Mouse (Mus musculus) heart, embryonic 13.5 days (tissue): ENCODE results near the gene Actn4. TPM values are rescaled to one million over a fixed set of nuclear protein-coding genes. Genes with fewer than 3 reads are reported as not detected.

ENCODE experiments used
- ATAC-seq: fragments of 200-750 bp; cut with Nextera tagmentation; 2 replicates; pipeline ENCODE4 v1.8.0; 2017; ENCODE audit warnings: moderate TSS enrichment; ENCODE audit not compliant: insufficient number of reproducible peaks, low FRiP score, low TSS enrichment; ENCODE audit errors: extremely low read depth
- H3K27ac ChIP-seq: fragments of 300-500 bp; sonication (generic); replicated peaks from 2 replicates; pipeline ENCODE4 v1.5.1; 2015; ENCODE audit warnings: moderate library complexity, mild to moderate bottlenecking, inconsistent platforms
- H3K27me3 ChIP-seq: fragments of 300-500 bp; sonication (generic); replicated peaks from 2 replicates; pipeline ENCODE4 v1.6.1; 2015; ENCODE audit warnings: mild to moderate bottlenecking, inconsistent platforms
- H3K36me3 ChIP-seq: fragments of 300-500 bp; sonication (generic); 2 replicates; pipeline ENCODE4 v1.6.1; 2015; ENCODE audit warnings: mild to moderate bottlenecking, inconsistent platforms
- H3K4me1 ChIP-seq: fragments of 300-500 bp; sonication (generic); 2 replicates; pipeline ENCODE4 v1.6.1; 2015; ENCODE audit warnings: inconsistent platforms
- H3K4me2 ChIP-seq: fragments of 300-500 bp; sonication (generic); 2 replicates; pipeline ENCODE4 v1.6.1; 2015; ENCODE audit warnings: inconsistent platforms, mild to moderate bottlenecking, moderate library complexity
- H3K4me3 ChIP-seq: fragments of 300-500 bp; sonication (generic); 2 replicates; pipeline ENCODE4 v1.5.1; 2015; ENCODE audit warnings: moderate library complexity, mild to moderate bottlenecking, inconsistent platforms
- H3K9ac ChIP-seq: fragments of 300-500 bp; sonication (generic); 2 replicates; pipeline ENCODE4 v1.6.1; 2015; ENCODE audit warnings: inconsistent platforms, mild to moderate bottlenecking, moderate library complexity
- H3K9me3 ChIP-seq: fragments of 300-500 bp; sonication (generic); 2 replicates; pipeline ENCODE4 v1.6.1; 2016; ENCODE audit warnings: inconsistent platforms
- WGBS: fragments of 180-500 bp; shearing (Covaris S2); methylation state at CpG from one replicate; pipeline ENCODE4 v1.1.7; 2015; ENCODE audit warnings: mixed read lengths; 5-methylcytosine and 5-hydroxymethylcytosine counted together
- polyA plus RNA-seq: library from polyadenylated mRNA; unstranded; fragments of >200 nt; fragmentation: Nextera tagmentation; extraction: Ambion mirVana; gene quantifications from 2 replicates; pipeline ENCODE4 v1.2.1, GENCODE M21; 2015

Gene Actn4
- 259 and 266 TPM in 2 replicates for polyA plus RNA-seq

- Histone ChIP-seq H3K4me3 (peak within 1 kb of the TSS; percentile 85), H3K27me3 (no peaks in the 10 kb centered on the region), H3K4me2 (peak within 1 kb of the TSS; percentile 96), H3K9ac (peak within 1 kb of the TSS; percentile 96), H3K4me1 (peaks cover 55% of the 10 kb centered on the region), H3K27ac (peak within 1 kb of the TSS; percentile 99), H3K36me3 (no peaks in the 10 kb centered on the region), H3K9me3 (no peaks in the 10 kb centered on the region)
- ATAC-seq, result peak; percentile 87
- under 1% methylated on average over 72 of the region's 76 CpGs for WGBS
Observed at GRCm38 (mm10) chr7:28961927-28962670, at the start of gene Actn4. Gene Actn4, minus strand, starts transcription at chr7:28962340.

GRCm38 (mm10) chr7:29008714-29009113, 46.6 kb upstream of the Actn4 start:
- no peak overlapping the region for H3K27ac ChIP-seq
- no peak for ATAC-seq
- no peaks in the 10 kb centered on the region for H3K4me1 ChIP-seq
- H3K4me3 ChIP-seq, result no peak overlapping the region
- no peaks in the 10 kb centered on the region for H3K36me3 ChIP-seq
- H3K9ac ChIP-seq, result no peak overlapping the region
- no peaks in the 10 kb centered on the region for H3K9me3 ChIP-seq
- H3K4me2 ChIP-seq, result no peak overlapping the region
- H3K27me3 ChIP-seq, result 0 out of 2 replicates have a peak, but pooled peaks cover 10% of the 10 kb centered on the region
- 57% methylated on average over 9 of the region's 9 CpGs for WGBS

- H3K27me3 ChIP-seq, result 0 out of 2 replicates have a peak, but pooled peaks cover 10% of the 10 kb centered on the region
- H3K9ac ChIP-seq, result no peak overlapping the region
- H3K4me3 ChIP-seq, result no peak overlapping the region
- 87% methylated on average over 10 of the region's 10 CpGs for WGBS
- no peaks in the 10 kb centered on the region for H3K36me3 ChIP-seq
- H3K27ac ChIP-seq, result no peak overlapping the region
- ATAC-seq, result no peak
- no peak overlapping the region for H3K4me2 ChIP-seq
- H3K4me1 ChIP-seq, result no peaks in the 10 kb centered on the region
- H3K9me3 ChIP-seq, result no peaks in the 10 kb centered on the region
Observed at GRCm38 (mm10) chr7:29008171-29008570, 46.0 kb upstream of the Actn4 start.

DNA sequence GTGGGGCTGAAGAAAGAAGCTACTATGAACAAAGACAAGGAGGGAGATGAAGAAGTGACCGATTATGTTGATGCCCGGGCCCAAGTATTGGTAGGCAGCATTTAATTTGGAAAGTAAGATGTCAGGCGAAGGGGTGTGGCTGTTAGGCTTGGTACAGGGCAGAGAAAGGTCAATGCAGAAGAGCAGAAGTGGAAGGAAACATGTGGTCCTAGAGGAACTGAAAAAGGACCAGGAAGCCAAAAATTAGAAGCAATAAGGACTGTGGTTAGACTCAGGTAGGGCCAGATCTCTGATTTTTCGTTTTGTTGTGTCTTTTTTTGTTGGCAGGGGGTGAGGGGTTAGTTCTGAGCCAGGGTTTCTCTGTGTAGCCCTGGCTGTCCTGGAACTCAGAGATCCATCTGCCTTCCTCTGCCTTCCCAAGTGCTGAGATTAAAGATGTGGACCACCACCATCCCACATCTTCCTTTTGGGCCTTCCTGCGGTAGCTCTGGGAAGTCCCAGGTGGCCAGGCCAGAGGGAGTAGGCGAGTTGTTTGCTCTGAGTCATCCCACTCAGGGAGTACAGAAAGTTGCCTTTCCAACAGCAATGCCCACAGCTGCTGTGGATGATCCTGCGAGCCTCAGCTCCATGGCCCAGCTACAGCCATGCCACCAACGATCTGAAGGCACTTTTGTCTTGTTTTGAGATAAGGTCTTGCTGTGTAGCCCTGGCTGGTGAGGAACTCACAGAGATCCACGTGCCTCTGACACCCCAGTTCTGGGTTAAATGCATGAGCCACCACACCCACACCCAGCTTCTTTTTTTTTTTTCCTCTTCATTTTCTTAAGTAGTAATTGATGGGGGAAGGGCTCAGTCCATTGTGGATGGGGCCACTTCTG, 45.3 kb upstream of the Actn4 start:
- Histone ChIP-seq H3K27ac (no peak overlapping the region), H3K36me3 (no peaks in the 10 kb centered on the region), H3K9me3 (no peaks in the 10 kb centered on the region), H3K4me2 (no peak overlapping the region), H3K4me3 (no peak overlapping the region), H3K9ac (no peak overlapping the region), H3K4me1 (no peaks in the 10 kb centered on the region), H3K27me3 (peaks cover 10% of the 10 kb centered on the region; the same call in 1 of the 2 replicates)
- 66% methylated on average over 9 of the region's 9 CpGs for WGBS
- ATAC-seq, result no peak

- Histone ChIP-seq H3K9me3 (no peaks in the 10 kb centered on the region), H3K4me2 (peak overlapping the region; percentile 87), H3K27ac (0 out of 2 replicates have a peak overlapping the region, but pooled peaks have one; percentile 17), H3K27me3 (peaks cover 32% of the 10 kb centered on the region), H3K4me1 (peaks cover 11% of the 10 kb centered on the region), H3K9ac (peak overlapping the region; percentile 80), H3K4me3 (peak overlapping the region; percentile 57), H3K36me3 (no peaks in the 10 kb centered on the region)
- peak; percentile 53 for ATAC-seq
- 6% methylated on average over 43 of the region's 43 CpGs for WGBS
Observed at GRCm38 (mm10) chr7:29000651-29001605, 38.8 kb upstream of the Actn4 start.

DNA sequence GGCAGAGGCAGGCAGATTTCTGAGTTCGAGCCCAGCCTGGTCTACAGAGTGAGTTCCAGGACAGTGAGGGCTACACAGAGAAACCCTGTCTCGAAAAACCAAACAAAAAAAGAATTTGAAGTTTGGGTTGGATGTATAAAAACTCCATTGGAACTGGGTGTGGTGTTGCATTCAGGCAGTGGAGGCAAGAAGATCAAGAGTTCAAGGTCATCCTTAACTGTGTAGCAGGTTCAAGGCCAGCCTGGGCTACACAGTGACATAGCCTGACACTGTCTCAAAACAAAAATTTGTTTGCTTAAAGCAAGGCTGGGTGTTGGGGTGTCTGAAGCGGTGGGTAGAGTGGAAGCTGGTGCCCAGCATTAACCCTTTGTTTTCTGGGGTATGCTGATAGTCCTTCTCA, 31.3 kb upstream of the Actn4 start:
- H3K4me1 ChIP-seq, result no peaks in the 10 kb centered on the region
- WGBS, result 69% methylated on average over 3 of the region's 3 CpGs
- H3K9me3 ChIP-seq, result no peaks in the 10 kb centered on the region
- no peak overlapping the region for H3K9ac ChIP-seq
- H3K27me3 ChIP-seq, result no peaks in the 10 kb centered on the region
- no peak overlapping the region for H3K4me3 ChIP-seq
- no peak overlapping the region for H3K27ac ChIP-seq
- no peak overlapping the region for H3K4me2 ChIP-seq
- no peaks in the 10 kb centered on the region for H3K36me3 ChIP-seq
- no peak for ATAC-seq

DNA sequence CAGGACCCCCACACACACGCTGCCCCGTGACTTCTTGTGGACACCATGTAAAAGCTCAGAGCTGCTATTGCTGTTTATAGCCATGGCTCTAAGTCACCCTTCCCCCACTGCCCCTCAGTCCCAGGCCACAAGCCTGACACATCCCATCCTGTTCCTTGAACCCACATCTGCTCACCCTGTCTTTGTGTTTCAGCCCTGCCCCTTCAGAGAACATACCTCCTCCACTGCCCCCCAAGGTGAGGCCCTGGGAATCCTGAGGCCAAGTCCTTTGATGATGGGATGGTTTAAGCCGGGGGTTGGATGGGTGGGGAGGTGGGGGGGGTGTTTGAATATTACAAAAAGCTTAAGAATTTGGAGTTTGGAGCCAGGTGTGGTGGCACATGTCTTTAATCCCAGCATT, 30.9 kb upstream of the Actn4 start:
- Histone ChIP-seq H3K4me1 (no peaks in the 10 kb centered on the region), H3K27me3 (no peaks in the 10 kb centered on the region), H3K9ac (no peak overlapping the region), H3K9me3 (no peaks in the 10 kb centered on the region), H3K36me3 (no peaks in the 10 kb centered on the region), H3K4me2 (no peak overlapping the region), H3K4me3 (no peak overlapping the region), H3K27ac (no peak overlapping the region)
- WGBS, result 77% methylated on average over 3 of the region's 3 CpGs
- no peak for ATAC-seq

GRCm38 (mm10) chr7:28991616-28992015, 29.5 kb upstream of the Actn4 start:
- Histone ChIP-seq H3K4me3 (no peak overlapping the region), H3K9ac (no peak overlapping the region), H3K27ac (no peak overlapping the region), H3K4me2 (no peak overlapping the region), H3K36me3 (no peaks in the 10 kb centered on the region), H3K27me3 (no peaks in the 10 kb centered on the region), H3K4me1 (no peaks in the 10 kb centered on the region), H3K9me3 (no peaks in the 10 kb centered on the region)
- no peak for ATAC-seq
- 63% methylated on average over 5 of the region's 5 CpGs for WGBS

DNA sequence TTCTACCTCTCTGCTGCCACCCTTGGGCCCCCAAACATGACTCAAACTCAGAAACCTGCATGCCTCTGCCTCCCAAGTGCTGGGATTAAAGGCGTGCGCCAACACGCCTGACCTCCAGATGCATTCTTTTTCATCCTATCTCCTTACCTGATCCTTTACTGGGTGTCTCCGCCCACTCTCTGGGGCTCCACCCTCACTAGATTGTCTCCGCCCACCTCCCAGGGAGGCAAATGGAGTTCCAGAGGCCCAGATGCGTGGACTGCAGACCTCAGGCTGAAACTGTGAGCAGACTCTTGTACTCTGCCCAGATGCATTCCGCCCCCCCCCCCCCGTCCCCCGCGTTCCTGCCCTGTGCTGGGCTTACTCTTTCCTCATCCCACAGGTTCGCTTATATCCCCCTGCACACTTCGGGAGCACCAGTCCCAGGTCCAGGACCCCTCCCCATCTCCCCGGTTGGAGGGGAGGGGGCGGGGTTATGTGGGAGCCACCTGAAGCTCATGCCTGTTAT, 28.7 kb upstream of the Actn4 start:
- WGBS, result 35% methylated on average over 13 of the region's 14 CpGs
- no peak for ATAC-seq
- no peak overlapping the region for H3K4me2 ChIP-seq

GRCm38 (mm10) chr7:28985207-28985606, 23.1 kb upstream of the Actn4 start:
- H3K9me3 ChIP-seq, result no peaks in the 10 kb centered on the region
- no peak for ATAC-seq
- no peak overlapping the region for H3K4me3 ChIP-seq
- H3K4me1 ChIP-seq, result peaks cover 24% of the 10 kb centered on the region
- peaks cover 2% of the 10 kb centered on the region for H3K36me3 ChIP-seq
- 64% methylated on average over 7 of the region's 7 CpGs for WGBS
- H3K27me3 ChIP-seq, result no peaks in the 10 kb centered on the region
- no peak overlapping the region for H3K4me2 ChIP-seq
- H3K27ac ChIP-seq, result no peak overlapping the region
- H3K9ac ChIP-seq, result no peak overlapping the region

More for the DNA sequence above, 28.7 kb upstream of the Actn4 start:
- Histone ChIP-seq H3K36me3 (no peaks in the 10 kb centered on the region), H3K27ac (no peak overlapping the region), H3K4me3 (no peak overlapping the region), H3K27me3 (no peaks in the 10 kb centered on the region), H3K4me1 (no peaks in the 10 kb centered on the region), H3K9me3 (no peaks in the 10 kb centered on the region), H3K9ac (no peak overlapping the region)
